Mouse (Mus musculus): ENCODE data around the gene Wipf2.
A peak's percentile ranks its signal among the peaks of the same experiment; 100 is the strongest.
"Not testable (repeated sequence)": the region's sequence is repeated elsewhere in the genome, so short reads cannot be mapped to it uniquely, and the experiment has no call there.

The Wipf2 gene

GRCm38 (mm10) chr11:98929503-98929902 is 66.1 kb downstream of the Wipf2 start:
- no peak for DNase-seq (ENCODE audit: low read depth in 1 of 2, low spot score in 2 of 2)

GRCm38 (mm10) chr11:98930127-98930601 is 66.7 kb downstream of the Wipf2 start:
- no peak for DNase-seq (ENCODE audit: low read depth in 1 of 2, low spot score in 2 of 2)

- DNase-seq (ENCODE audit: low read depth in 1 of 2, low spot score in 2 of 2): no peak
Observed at GRCm38 (mm10) chr11:98930773-98931512, 67.5 kb downstream of the Wipf2 start.

- no peak for DNase-seq (ENCODE audit: low read depth in 1 of 2, low spot score in 2 of 2)
Observed at GRCm38 (mm10) chr11:98931513-98932292, 68.3 kb downstream of the Wipf2 start.

GRCm38 (mm10) chr11:98932293-98933091 is 69.1 kb downstream of the Wipf2 start:
- DNase-seq (ENCODE audit: low read depth in 1 of 2, low spot score in 2 of 2): no peak

GRCm38 (mm10) chr11:98933151-98933550 is 69.7 kb downstream of the Wipf2 start:
- DNase-seq (ENCODE audit: low read depth in 1 of 2, low spot score in 2 of 2): peak; percentile 66 to 71

- DNase-seq (ENCODE audit: low read depth in 1 of 2, low spot score in 2 of 2): not testable (repeated sequence)
Observed at GRCm38 (mm10) chr11:98933847-98934246, 70.4 kb downstream of the Wipf2 start.

- no peak for DNase-seq (ENCODE audit: low read depth in 1 of 2, low spot score in 2 of 2)
Observed at GRCm38 (mm10) chr11:98934367-98934766, 70.9 kb downstream of the Wipf2 start.

- DNase-seq (ENCODE audit: low read depth in 1 of 2, low spot score in 2 of 2): no peak
Observed at GRCm38 (mm10) chr11:98935123-98935522, 71.7 kb downstream of the Wipf2 start.

GRCm38 (mm10) chr11:98936170-98936569 is 72.7 kb downstream of the Wipf2 start:
- DNase-seq (ENCODE audit: low read depth in 1 of 2, low spot score in 2 of 2): no peak

GRCm38 (mm10) chr11:98936606-98937409 is 73.4 kb downstream of the Wipf2 start:
- DNase-seq (ENCODE audit: low read depth in 1 of 2, low spot score in 2 of 2): no peak

- DNase-seq (ENCODE audit: low read depth in 1 of 2, low spot score in 2 of 2): peak in 1 of 2 experiments; percentile 74
Observed at GRCm38 (mm10) chr11:98937410-98937913, 74.0 kb downstream of the Wipf2 start.

- DNase-seq (ENCODE audit: low read depth in 1 of 2, low spot score in 2 of 2): no peak
Observed at GRCm38 (mm10) chr11:98937914-98938694, 74.7 kb downstream of the Wipf2 start.

GRCm38 (mm10) chr11:98938701-98939083 is 75.3 kb downstream of the Wipf2 start:
- no peak for DNase-seq (ENCODE audit: low read depth in 1 of 2, low spot score in 2 of 2)

- DNase-seq (ENCODE audit: low read depth in 1 of 2, low spot score in 2 of 2): no peak
Observed at GRCm38 (mm10) chr11:98939084-98939952, 75.9 kb downstream of the Wipf2 start.

- no peak for DNase-seq (ENCODE audit: low read depth in 1 of 2, low spot score in 2 of 2)
Observed at GRCm38 (mm10) chr11:98939953-98940641, 76.7 kb downstream of the Wipf2 start.

- DNase-seq (ENCODE audit: low read depth in 1 of 2, low spot score in 2 of 2): no peak
Observed at GRCm38 (mm10) chr11:98940776-98941175, 77.3 kb downstream of the Wipf2 start.

GRCm38 (mm10) chr11:98941341-98941825 is 77.9 kb downstream of the Wipf2 start:
- DNase-seq (ENCODE audit: low read depth in 1 of 2, low spot score in 2 of 2): no peak

Measured in monocyte, adult 2 months (primary cell).